Mouse (Mus musculus) macrophage (primary cell): ENCODE results near the gene Adap1. TPM values are rescaled to one million over a fixed set of nuclear protein-coding genes. Genes with fewer than 3 reads are reported as not detected.

Experiments used
- H3K27ac ChIP-seq: fragments of 350-480 bp; formaldehyde crosslinking; 2 replicates; pipeline ENCODE4 v1.9.0; 2021
- H3K36me3 ChIP-seq: fragments of 350-480 bp; formaldehyde crosslinking; 2 replicates; pipeline ENCODE4 v1.9.0; 2021; ENCODE audit errors: inconsistent target
- H3K4me3 ChIP-seq: fragments of 350-480 bp; formaldehyde crosslinking; 2 replicates; pipeline ENCODE4 v1.9.0; 2021; ENCODE audit errors: inconsistent target
- H3K79me2 ChIP-seq: fragments of 350-480 bp; formaldehyde crosslinking; 2 replicates; pipeline ENCODE4 v1.9.0; 2021; ENCODE audit errors: inconsistent target
- WGBS: methylation state at CpG from one replicate; pipeline ENCODE4 v1.1.7; 2026; ENCODE audit warnings: inconsistent platforms; ENCODE audit not compliant: missing documents; 5-methylcytosine and 5-hydroxymethylcytosine counted together
- polyA plus RNA-seq: library from polyadenylated mRNA; stranded (reverse); fragments of 250-400 nt; gene quantifications from 3 replicates; pipeline ENCODE4 v1.2.4, GENCODE M21; 2018; ENCODE audit warnings: inconsistent platforms

The Adap1 gene
- polyA plus RNA-seq, 1 experiment from 2014 or later, result 47.4 TPM

DNA sequence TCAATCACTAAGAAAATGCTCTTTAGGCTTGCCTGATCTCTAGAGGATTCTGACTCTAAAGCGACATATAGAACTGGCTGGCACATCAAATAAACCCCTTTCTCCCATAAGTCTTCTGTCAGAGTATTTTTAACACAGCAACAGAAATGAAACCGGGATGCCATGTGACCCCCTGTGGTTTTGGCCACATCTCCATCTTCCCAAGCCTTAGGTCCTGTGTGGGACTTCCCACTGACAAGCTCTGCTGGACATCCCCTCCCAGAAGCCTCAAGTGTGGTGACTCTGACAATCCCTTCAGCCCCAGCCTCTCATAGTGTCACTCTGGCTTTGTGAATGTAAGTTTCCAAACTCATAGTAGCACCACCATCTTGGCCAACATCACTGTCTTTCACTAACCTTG is 31.3 kb downstream of the Adap1 start:
- 11% methylated on average over 2 of the region's 2 CpGs for WGBS
- peaks cover 25% of the 10 kb centered on the region for H3K36me3 ChIP-seq
- H3K4me3 ChIP-seq, result no peak overlapping the region
- H3K79me2 ChIP-seq, result peaks cover 66% of the 10 kb centered on the region; the same call in 1 of the 2 replicates
- H3K27ac ChIP-seq, result peak overlapping the region; percentile 71

GRCm38 (mm10) chr5:139291811-139292560 is 33.4 kb downstream of the Adap1 start:
- Histone ChIP-seq H3K79me2 (peaks cover 47% of the 10 kb centered on the region; the same call in 1 of the 2 replicates), H3K36me3 (peaks cover 25% of the 10 kb centered on the region), H3K27ac (no peak overlapping the region), H3K4me3 (no peak overlapping the region)
- WGBS, result 87% methylated on average over 6 of the region's 6 CpGs

- Histone ChIP-seq H3K79me2 (peaks cover 42% of the 10 kb centered on the region; the same call in 1 of the 2 replicates), H3K4me3 (no peak overlapping the region), H3K27ac (no peak overlapping the region), H3K36me3 (peaks cover 25% of the 10 kb centered on the region)
- WGBS, result 85% methylated on average over 11 of the region's 12 CpGs
Measured at GRCm38 (mm10) chr5:139290467-139291259, 34.8 kb downstream of the Adap1 start.

- no peak overlapping the region for H3K4me3 ChIP-seq
- H3K36me3 ChIP-seq, result peaks cover 32% of the 10 kb centered on the region
- WGBS, result 61% methylated on average over 4 of the region's 4 CpGs
- peak overlapping the region; percentile 91 for H3K27ac ChIP-seq
- peaks cover 49% of the 10 kb centered on the region; the same call in 1 of the 2 replicates for H3K79me2 ChIP-seq
Measured at GRCm38 (mm10) chr5:139288591-139288990, 36.8 kb downstream of the Adap1 start.

- Histone ChIP-seq H3K79me2 (peaks cover 41% of the 10 kb centered on the region; the same call in 1 of the 2 replicates), H3K4me3 (no peak overlapping the region), H3K36me3 (peaks cover 28% of the 10 kb centered on the region), H3K27ac (peak overlapping the region; percentile 91)
- WGBS, result 44% methylated on average over 4 of the region's 4 CpGs
Measured at GRCm38 (mm10) chr5:139287787-139288186, 37.6 kb downstream of the Adap1 start.

DNA sequence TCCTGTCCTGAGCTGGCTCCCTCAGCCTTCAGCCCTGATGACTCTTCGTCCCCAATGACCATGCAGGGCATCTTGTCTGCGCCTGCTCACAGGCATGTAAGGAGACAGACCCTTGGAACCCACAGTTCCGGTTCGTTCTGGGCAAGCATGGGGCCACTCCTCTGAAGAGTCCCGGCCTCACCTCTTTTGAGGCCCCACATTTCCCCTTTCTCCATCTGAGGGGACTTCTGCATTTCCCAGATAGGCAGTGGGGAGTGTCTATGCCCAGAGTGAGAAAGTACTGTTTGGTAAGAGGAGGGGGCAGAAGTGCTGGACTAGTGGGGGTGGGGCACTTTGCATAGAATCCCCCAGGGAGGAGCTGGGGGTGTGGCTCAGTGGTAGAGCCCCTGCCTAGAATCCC is 38.3 kb downstream of the Adap1 start:
- H3K36me3 ChIP-seq, result peaks cover 21% of the 10 kb centered on the region
- 2% methylated on average over 5 of the region's 5 CpGs for WGBS
- peak overlapping the region; percentile 91 for H3K27ac ChIP-seq
- no peak overlapping the region for H3K4me3 ChIP-seq
- H3K79me2 ChIP-seq, result peaks cover 34% of the 10 kb centered on the region; the same call in 1 of the 2 replicates

DNA sequence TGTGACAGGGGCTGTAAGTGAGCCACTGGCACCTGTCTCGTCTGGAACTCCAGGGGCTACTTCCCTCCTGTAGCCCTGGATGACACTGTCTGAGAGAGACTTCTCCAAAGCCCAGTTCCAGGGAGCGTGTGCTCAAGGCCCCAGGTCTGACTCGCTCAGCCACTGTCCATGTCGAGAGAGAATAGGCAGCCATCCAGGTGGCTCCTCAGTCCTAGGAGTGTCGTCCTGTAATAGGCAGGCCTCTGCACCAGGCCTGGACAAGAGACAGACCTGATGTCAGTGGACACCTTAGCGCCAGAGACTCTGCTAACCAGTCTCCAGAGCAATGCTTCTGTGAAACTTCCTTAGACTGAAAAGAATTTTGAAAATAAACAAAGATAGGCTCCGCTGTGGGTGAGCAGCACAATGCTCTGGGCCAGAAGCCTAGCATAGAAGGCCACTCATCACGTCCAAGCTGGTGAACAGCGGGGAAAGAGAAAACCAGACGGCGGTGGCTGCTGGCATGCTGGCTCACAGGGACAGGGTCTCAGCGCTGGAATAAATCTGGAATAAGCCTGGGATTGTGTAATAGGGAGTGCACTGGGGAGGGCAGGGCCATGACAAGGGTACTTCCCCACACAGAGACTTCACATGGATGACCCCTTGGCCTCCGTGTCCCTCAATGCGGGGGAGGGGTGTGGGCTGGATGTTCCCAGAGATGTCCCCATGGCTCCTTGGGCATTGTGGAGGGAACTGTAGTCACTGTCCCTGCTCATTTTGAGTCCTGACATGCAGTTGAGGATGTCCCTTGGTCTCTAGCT is 39.1 kb downstream of the Adap1 start:
- Histone ChIP-seq H3K36me3 (peaks cover 14% of the 10 kb centered on the region; the same call in 1 of the 2 replicates), H3K4me3 (no peak overlapping the region), H3K79me2 (peaks cover 32% of the 10 kb centered on the region; the same call in 1 of the 2 replicates), H3K27ac (peak overlapping the region; percentile 91)
- WGBS, result 51% methylated on average over 14 of the region's 14 CpGs

DNA sequence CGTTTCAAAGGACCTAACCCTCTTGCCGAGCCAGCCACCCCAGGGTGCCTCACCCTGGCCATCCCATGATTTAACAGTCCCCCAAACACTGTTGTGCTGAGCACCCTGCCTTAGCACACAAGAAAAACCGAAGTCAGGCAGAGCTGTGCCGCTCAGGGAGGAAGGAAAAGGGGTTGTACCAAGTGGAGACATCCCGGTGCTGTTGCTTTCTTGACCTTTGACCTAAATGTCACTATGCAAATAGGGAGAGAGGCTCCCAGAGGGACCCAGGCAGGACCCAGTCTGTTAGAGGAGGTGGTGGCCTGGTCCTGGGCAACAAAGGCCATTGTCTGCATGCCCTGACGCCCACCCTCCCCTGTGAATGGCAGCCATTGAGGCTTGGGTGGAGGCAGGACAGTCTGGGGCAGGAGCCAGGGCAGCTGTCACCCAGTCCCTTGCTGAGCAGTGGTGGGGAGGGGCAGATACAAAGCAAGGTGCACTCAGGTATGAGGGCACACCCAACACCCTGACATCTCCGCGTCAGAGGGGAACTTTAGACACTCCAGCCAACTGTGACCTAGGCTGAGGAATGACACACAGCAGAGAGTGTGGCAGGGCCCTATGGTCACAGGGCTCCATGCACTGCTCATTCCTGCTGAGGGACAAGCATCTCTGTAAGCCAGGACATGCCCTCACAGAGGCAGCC is 39.9 kb downstream of the Adap1 start:
- Histone ChIP-seq H3K36me3 (peaks cover 15% of the 10 kb centered on the region; the same call in 1 of the 2 replicates), H3K4me3 (no peak overlapping the region), H3K79me2 (peaks cover 23% of the 10 kb centered on the region; the same call in 1 of the 2 replicates), H3K27ac (peak overlapping the region; percentile 91)
- whole genome bisulfite sequencing, result 42% methylated on average over 8 of the region's 8 CpGs

- Histone ChIP-seq H3K36me3 (peaks cover 34% of the 10 kb centered on the region; the same call in 1 of the 2 replicates), H3K27ac (no peak overlapping the region), H3K79me2 (peaks cover 19% of the 10 kb centered on the region; the same call in 1 of the 2 replicates), H3K4me3 (no peak overlapping the region)
- WGBS, result 97% methylated on average over 14 of the region's 14 CpGs
Measured at GRCm38 (mm10) chr5:139283460-139284180, 41.8 kb downstream of the Adap1 start.

DNA sequence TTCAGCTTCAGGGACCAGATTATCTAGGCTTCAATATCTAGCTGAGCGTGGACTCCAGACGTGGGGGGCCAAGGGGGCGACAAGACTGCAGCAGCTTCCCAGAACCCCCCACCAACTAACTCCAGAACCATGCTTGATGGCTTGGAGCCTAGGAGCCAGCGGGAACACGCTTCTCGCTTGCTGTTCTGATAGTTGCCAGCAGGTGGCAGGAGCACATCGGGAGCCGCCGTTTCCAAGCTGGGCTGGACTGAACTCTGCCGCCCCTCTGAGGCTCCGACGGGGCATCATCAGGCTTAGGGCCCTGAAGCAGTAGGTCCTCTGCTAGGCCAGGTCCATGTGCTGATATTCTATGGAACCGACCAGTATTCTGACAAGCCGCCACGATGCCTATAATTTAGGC is 43.2 kb downstream of the Adap1 start:
- Histone ChIP-seq H3K27ac (no peak overlapping the region), H3K79me2 (peaks cover 19% of the 10 kb centered on the region; the same call in 1 of the 2 replicates), H3K36me3 (peaks cover 38% of the 10 kb centered on the region; the same call in 1 of the 2 replicates), H3K4me3 (no peak overlapping the region)
- WGBS, result 9% methylated on average over 14 of the region's 15 CpGs

- peaks cover 19% of the 10 kb centered on the region; the same call in 1 of the 2 replicates for H3K79me2 ChIP-seq
- no peak overlapping the region for H3K4me3 ChIP-seq
- WGBS, result 75% methylated on average over 10 of the region's 11 CpGs
- peaks cover 44% of the 10 kb centered on the region; the same call in 1 of the 2 replicates for H3K36me3 ChIP-seq
- no peak overlapping the region for H3K27ac ChIP-seq
Measured at GRCm38 (mm10) chr5:139281373-139282112, 43.9 kb downstream of the Adap1 start.

DNA sequence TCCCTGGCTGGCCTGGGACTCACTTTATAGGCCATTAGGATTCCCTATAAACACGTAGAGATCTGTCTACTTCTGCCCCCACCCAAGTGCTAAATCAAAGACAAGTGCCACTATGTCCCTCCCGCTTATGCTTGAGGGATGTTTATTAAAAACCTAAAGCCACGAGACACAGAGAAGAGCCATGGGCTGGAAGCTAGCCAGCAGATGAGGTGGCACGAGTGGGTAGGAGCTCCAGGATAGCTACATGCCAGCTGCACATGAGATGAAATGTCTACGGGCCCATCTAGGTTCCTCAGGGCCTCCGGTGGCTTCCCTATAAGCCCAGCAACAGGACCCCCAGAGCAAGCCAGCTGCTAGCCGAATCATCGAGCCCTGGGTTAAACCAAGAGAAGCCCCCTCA is 48.1 kb downstream of the Adap1 start:
- Histone ChIP-seq H3K4me3 (no peak overlapping the region), H3K36me3 (peaks cover 69% of the 10 kb centered on the region), H3K27ac (no peak overlapping the region), H3K79me2 (no peaks in the 10 kb centered on the region; the same call in 1 of the 2 replicates)
- 87% methylated on average over 8 of the region's 8 CpGs for WGBS
